Mouse (Mus musculus) intestine, postnatal 0 days (tissue): ENCODE data around the gene Olfr550. TPM values are rescaled to one million over a fixed set of nuclear protein-coding genes. Genes with fewer than 3 reads are reported as not detected.

Source experiments
- ATAC-seq: fragments of 200-750 bp; cut with Nextera tagmentation; 2 replicates; pipeline ENCODE4 v1.8.0; 2017; ENCODE audit warnings: mild to moderate bottlenecking, moderate TSS enrichment, moderate library complexity
- H3K27ac ChIP-seq: fragments of 300-500 bp; sonication (generic); 2 replicates; pipeline ENCODE4 v1.5.1; 2014; ENCODE audit warnings: mild to moderate bottlenecking, low read depth, low read length, moderate library complexity
- H3K27me3 ChIP-seq: fragments of 300-500 bp; sonication (generic); replicated peaks from 2 replicates; pipeline ENCODE4 v1.6.1; 2014; ENCODE audit warnings: low read length, mixed read lengths; ENCODE audit not compliant: control insufficient read depth, insufficient read depth
- H3K36me3 ChIP-seq: fragments of 300-500 bp; sonication (generic); 2 replicates; pipeline ENCODE4 v1.6.1; 2014; ENCODE audit warnings: mild to moderate bottlenecking, moderate library complexity; ENCODE audit not compliant: control insufficient read depth, insufficient read depth
- H3K4me1 ChIP-seq: fragments of 300-500 bp; sonication (generic); replicated peaks from 2 replicates; pipeline ENCODE4 v1.6.1; 2014; ENCODE audit warnings: antibody characterized with exemption, low read length, mixed read lengths; ENCODE audit not compliant: control insufficient read depth, insufficient read depth
- H3K4me2 ChIP-seq: fragments of 300-500 bp; sonication (generic); replicated peaks from 2 replicates; pipeline ENCODE4 v1.6.1; 2014; ENCODE audit warnings: low read depth, mild to moderate bottlenecking, moderate library complexity
- H3K4me3 ChIP-seq: fragments of 300-500 bp; sonication (generic); 2 replicates; pipeline ENCODE4 v1.5.1; 2014; ENCODE audit warnings: low read depth, low read length
- H3K9ac ChIP-seq: fragments of 300-500 bp; sonication (generic); 2 replicates; pipeline ENCODE4 v1.6.1; 2014; ENCODE audit warnings: mild to moderate bottlenecking, low read depth, low read length
- H3K9me3 ChIP-seq: fragments of 300-500 bp; sonication (generic); 2 replicates; pipeline ENCODE4 v1.6.1; 2016; ENCODE audit warnings: mixed run types; ENCODE audit not compliant: control insufficient read depth
- CTCF ChIP-seq: sonication (generic); IDR thresholded peaks from 2 replicates; pipeline ENCODE4 v1.5.1; 2016; ENCODE audit warnings: low read depth, mild to moderate bottlenecking, control low read depth, antibody characterized with exemption, moderate library complexity
- WGBS: fragments of 180-500 bp; shearing (Covaris S2); extraction: QIAGEN DNeasy Blood & Tissue Kit; methylation state at CpG from one replicate; pipeline ENCODE4 v1.1.7; 2014; 5-methylcytosine and 5-hydroxymethylcytosine counted together
- polyA plus RNA-seq: library from polyadenylated mRNA; unstranded; fragments of >200 nt; fragmentation: Nextera tagmentation; extraction: Ambion mirVana; gene quantifications from 2 replicates; pipeline ENCODE4 v1.2.1, GENCODE M21; 2015

The Olfr550 gene
- polyA plus RNA-seq: not detected in 2 replicates

DNA sequence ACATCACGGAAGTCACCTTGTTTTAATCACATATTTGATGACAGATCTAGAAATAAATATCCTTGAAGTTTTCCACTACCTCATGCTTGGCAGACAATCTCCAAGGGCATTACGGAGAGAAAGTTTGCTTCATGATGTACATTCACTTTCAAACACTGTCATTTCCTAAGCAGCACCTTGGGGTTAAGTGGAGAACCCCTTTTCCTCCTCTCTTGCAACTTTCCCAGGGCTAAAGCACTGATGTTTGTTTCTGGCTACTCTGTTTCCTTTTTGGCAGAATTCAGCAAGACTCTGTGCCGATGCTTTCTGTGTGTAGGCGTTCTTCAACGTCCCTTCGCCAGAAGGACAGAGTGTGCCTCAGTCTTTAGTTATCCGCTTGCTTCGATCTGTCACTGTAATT, at the start of gene Olfr550:
TSS of gene Olfr550 (plus strand) at position 301 of the 400 bp plus-strand sequence.
- WGBS: 91% methylated on average over 8 of the region's 8 CpGs
- Histone ChIP-seq H3K36me3 (no peaks in the 10 kb centered on the region), H3K9ac (no peak within 1 kb of the TSS), H3K27me3 (no peaks in the 10 kb centered on the region), H3K4me3 (no peak within 1 kb of the TSS), H3K4me2 (no peak within 1 kb of the TSS), H3K4me1 (no peaks in the 10 kb centered on the region), H3K27ac (no peak within 1 kb of the TSS), H3K9me3 (no peaks in the 10 kb centered on the region)
- TF ChIP-seq CTCF: no peak
- no peak for ATAC-seq

DNA sequence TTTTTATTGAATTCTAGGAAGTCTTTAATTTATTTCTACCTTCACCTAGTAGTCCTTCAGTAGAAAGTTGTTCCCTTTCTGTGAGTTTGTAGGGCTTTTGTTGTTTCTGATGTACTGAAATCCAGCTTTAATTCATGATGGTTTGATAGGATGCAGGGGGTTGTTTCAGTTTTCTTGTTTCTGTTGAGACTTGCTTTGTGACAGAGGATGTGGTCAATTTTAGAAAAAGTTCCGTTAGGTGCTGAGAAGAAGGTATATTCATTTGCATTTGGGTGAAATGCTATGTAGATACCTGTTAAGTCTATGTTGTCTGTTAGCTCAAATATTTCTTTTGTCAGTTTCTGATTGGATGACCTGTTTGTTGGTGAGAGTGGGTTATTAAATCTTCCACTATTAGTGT, 42.2 kb upstream of the Olfr550 start:
- no peaks in the 10 kb centered on the region for H3K9me3 ChIP-seq
- no peak overlapping the region for H3K9ac ChIP-seq
- WGBS: 86% methylated on average over 1 of the region's 1 CpGs
- no peak overlapping the region for H3K4me2 ChIP-seq
- ATAC-seq: no peak
- TF ChIP-seq CTCF: no peak
- H3K27me3 ChIP-seq: no peaks in the 10 kb centered on the region
- H3K4me3 ChIP-seq: no peak overlapping the region
- no peaks in the 10 kb centered on the region for H3K4me1 ChIP-seq
- no peaks in the 10 kb centered on the region for H3K36me3 ChIP-seq
- no peak overlapping the region for H3K27ac ChIP-seq

DNA sequence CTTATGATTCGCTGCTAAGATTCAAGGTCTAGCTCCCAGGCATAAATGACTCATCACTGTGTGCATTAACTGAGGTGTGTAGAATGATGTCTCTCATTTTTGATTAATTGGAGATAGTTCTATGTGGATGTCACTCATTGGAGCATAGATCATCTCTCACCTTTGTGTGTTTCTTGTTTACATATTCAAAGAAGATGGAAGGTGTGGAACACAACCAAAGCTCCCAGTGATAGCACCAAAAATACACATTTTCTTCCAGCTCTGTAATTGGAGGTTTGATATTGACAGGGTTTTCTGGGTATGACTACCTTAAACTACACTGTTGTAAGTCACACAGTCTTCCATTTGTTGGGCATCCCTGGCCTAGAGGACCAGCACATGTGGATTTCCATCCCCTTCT, 36.8 kb upstream of the Olfr550 start, which contains the start of gene Olfr547:
TSS of gene Olfr547 (plus strand) at position 301 of the 400 bp plus-strand sequence.
- 79% methylated on average over 1 of the region's 1 CpGs for WGBS
- no peaks in the 10 kb centered on the region for H3K4me1 ChIP-seq
- TF ChIP-seq CTCF: no peak
- H3K4me3 ChIP-seq: no peak within 1 kb of the TSS
- H3K27ac ChIP-seq: no peak within 1 kb of the TSS
- H3K9ac ChIP-seq: no peak within 1 kb of the TSS
- no peaks in the 10 kb centered on the region for H3K9me3 ChIP-seq
- no peaks in the 10 kb centered on the region for H3K36me3 ChIP-seq
- no peak within 1 kb of the TSS for H3K4me2 ChIP-seq
- H3K27me3 ChIP-seq: no peaks in the 10 kb centered on the region
- no peak for ATAC-seq

DNA sequence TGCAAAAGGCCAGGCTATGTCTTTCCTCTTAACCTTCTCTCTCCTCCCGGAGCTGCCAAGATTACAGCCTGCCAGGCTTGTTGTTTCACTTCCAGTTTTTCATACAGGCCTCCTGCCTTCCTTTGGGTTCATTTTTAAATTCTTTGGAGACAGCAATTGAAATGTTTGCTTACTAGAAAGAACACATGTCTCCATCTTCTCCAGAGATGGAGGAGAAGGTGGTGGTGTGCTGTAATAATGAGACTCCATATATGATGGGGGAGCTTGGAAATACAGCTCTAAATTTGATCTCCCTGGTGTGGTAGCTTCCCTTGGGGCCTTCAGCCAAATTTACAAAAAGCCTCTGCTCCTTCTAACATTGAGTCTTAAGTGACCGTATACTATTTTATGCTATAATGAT, 30.6 kb upstream of the Olfr550 start, which contains the start of gene Olfr548-ps1:
TSS of gene Olfr548-ps1 (plus strand) at position 301 of the 400 bp plus-strand sequence.
- Histone ChIP-seq H3K27ac (no peak within 1 kb of the TSS), H3K4me1 (no peaks in the 10 kb centered on the region), H3K9ac (no peak within 1 kb of the TSS), H3K27me3 (no peaks in the 10 kb centered on the region), H3K4me2 (no peak within 1 kb of the TSS), H3K36me3 (no peaks in the 10 kb centered on the region), H3K4me3 (no peak within 1 kb of the TSS), H3K9me3 (no peaks in the 10 kb centered on the region)
- no peak for TF ChIP-seq CTCF
- 86% methylated on average over 2 of the region's 2 CpGs for WGBS
- no peak for ATAC-seq

GRCm38 (mm10) chr7:102541251-102541650, 30.0 kb upstream of the Olfr550 start:
- Histone ChIP-seq H3K4me2 (no peak overlapping the region), H3K4me1 (no peaks in the 10 kb centered on the region), H3K9ac (no peak overlapping the region), H3K4me3 (no peak overlapping the region), H3K27ac (no peak overlapping the region), H3K9me3 (no peaks in the 10 kb centered on the region), H3K27me3 (no peaks in the 10 kb centered on the region), H3K36me3 (no peaks in the 10 kb centered on the region)
- WGBS: 55% methylated on average over 3 of the region's 3 CpGs
- TF ChIP-seq CTCF: no peak
- ATAC-seq: no peak

DNA sequence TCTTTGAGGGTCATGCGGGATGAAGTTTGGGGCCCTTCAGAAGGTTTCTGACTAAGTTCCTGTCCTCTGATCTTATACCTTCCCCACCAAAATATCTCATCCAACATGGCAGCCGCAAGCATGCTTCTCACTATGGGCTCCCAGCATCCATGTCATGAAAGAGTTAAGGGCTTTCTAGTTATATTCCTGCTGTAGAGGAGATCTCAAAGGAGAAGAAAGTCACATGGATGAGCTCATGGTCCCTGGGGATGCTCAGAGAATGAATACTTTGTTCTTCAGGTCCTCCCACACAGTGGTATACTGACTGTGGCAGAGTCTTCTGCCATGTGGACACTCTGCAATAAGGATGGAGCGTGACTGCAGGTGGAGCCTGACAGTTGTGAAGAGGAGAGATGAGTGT, 21.7 kb upstream of the Olfr550 start, which contains the start of gene Olfr549:
TSS of gene Olfr549 (plus strand) at position 301 of the 400 bp plus-strand sequence.
- H3K9me3 ChIP-seq: no peaks in the 10 kb centered on the region
- no peak within 1 kb of the TSS for H3K4me3 ChIP-seq
- no peak for ATAC-seq
- H3K27ac ChIP-seq: no peak within 1 kb of the TSS
- no peaks in the 10 kb centered on the region for H3K27me3 ChIP-seq
- H3K4me1 ChIP-seq: no peaks in the 10 kb centered on the region
- no peak within 1 kb of the TSS for H3K9ac ChIP-seq
- TF ChIP-seq CTCF: no peak
- 89% methylated on average over 3 of the region's 3 CpGs for WGBS
- no peaks in the 10 kb centered on the region for H3K36me3 ChIP-seq
- H3K4me2 ChIP-seq: no peak within 1 kb of the TSS

DNA sequence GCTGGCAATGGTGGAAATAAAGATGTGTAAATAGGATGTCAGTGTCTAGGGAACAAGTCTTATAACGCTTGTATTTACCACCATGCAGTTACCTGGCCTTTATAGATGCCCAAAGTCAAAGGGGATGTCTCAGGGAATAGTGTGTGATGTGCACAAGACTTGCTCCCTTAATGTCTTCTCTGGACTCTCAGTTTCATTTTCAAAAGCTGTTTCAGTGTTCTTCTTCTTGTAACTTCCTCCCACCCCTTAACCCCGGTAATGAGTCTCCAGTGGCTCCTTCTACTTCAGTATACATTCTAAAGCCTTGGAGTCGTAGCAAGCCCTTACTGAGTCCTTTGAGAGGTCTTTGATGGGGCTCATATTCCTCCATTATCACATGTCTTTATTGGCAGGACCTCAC, 18.0 kb upstream of the Olfr550 start:
- no peaks in the 10 kb centered on the region for H3K27me3 ChIP-seq
- no peak overlapping the region for H3K4me3 ChIP-seq
- H3K36me3 ChIP-seq: no peaks in the 10 kb centered on the region
- no peaks in the 10 kb centered on the region for H3K9me3 ChIP-seq
- no peak for ATAC-seq
- H3K4me1 ChIP-seq: no peaks in the 10 kb centered on the region
- no peak overlapping the region for H3K4me2 ChIP-seq
- TF ChIP-seq CTCF: no peak
- 76% methylated on average over 3 of the region's 3 CpGs for WGBS
- H3K27ac ChIP-seq: no peak overlapping the region
- H3K9ac ChIP-seq: no peak overlapping the region
